Mouse (Mus musculus) lung, postnatal 36 days (tissue): ENCODE results near the gene Snph.

Experiments used
- DNase-seq: peaks from one replicate; pipeline ENCODE4 v3.0.0; 2022; ENCODE audit warnings: mixed read lengths

Snph gene

GRCm38 (mm10) chr2:151602106-151602505 lies 30.3 kb downstream of the Snph start:
- no peak for DNase-seq

- no peak for DNase-seq
These were observed 34.3 kb downstream of the Snph start for GRCm38 (mm10) chr2:151598068-151598467.

GRCm38 (mm10) chr2:151587306-151587705 lies 45.1 kb downstream of the Snph start:
- DNase-seq = peak; percentile 57

GRCm38 (mm10) chr2:151586807-151587206 lies 45.6 kb downstream of the Snph start:
- no peak for DNase-seq

- no peak for DNase-seq
These were observed 46.5 kb downstream of the Snph start for GRCm38 (mm10) chr2:151585934-151586333.

- no peak for DNase-seq
These were observed 51.4 kb downstream of the Snph start for GRCm38 (mm10) chr2:151580945-151581344.

GRCm38 (mm10) chr2:151579183-151579582 lies 53.2 kb downstream of the Snph start:
- DNase-seq = no peak

GRCm38 (mm10) chr2:151575699-151576389 lies 56.5 kb downstream of the Snph start:
- peak; percentile 91 for DNase-seq

GRCm38 (mm10) chr2:151575119-151575698 lies 57.2 kb downstream of the Snph start:
- peak; percentile 80 for DNase-seq

GRCm38 (mm10) chr2:151574607-151575006 lies 57.8 kb downstream of the Snph start:
- no peak for DNase-seq

GRCm38 (mm10) chr2:151573667-151574066 lies 58.7 kb downstream of the Snph start:
- no peak for DNase-seq

GRCm38 (mm10) chr2:151571873-151572700 lies 60.3 kb downstream of the Snph start, which contains the start of gene Sdcbp2:
Gene Sdcbp2 (plus strand): TSS chr2:151572622.
- DNase-seq = peak; percentile 62

- DNase-seq = peak; percentile 27
These were observed 62.9 kb downstream of the Snph start for GRCm38 (mm10) chr2:151569452-151569851.

- no peak for DNase-seq
These were observed 65.5 kb downstream of the Snph start for GRCm38 (mm10) chr2:151566856-151567255.

- peak; percentile 43 for DNase-seq
These were observed 67.4 kb downstream of the Snph start for GRCm38 (mm10) chr2:151564986-151565385.

- no peak for DNase-seq
These were observed 68.4 kb downstream of the Snph start for GRCm38 (mm10) chr2:151564006-151564405.

- DNase-seq = no peak
These were observed 69.2 kb downstream of the Snph start for GRCm38 (mm10) chr2:151562930-151563921.

- no peak for DNase-seq
These were observed 82.7 kb downstream of the Snph start for GRCm38 (mm10) chr2:151549615-151550121.

GRCm38 (mm10) chr2:151546571-151546970 lies 85.8 kb downstream of the Snph start:
- no peak for DNase-seq

GRCm38 (mm10) chr2:151544673-151545072 lies 87.7 kb downstream of the Snph start:
- no peak for DNase-seq

- peak; percentile 90 for DNase-seq
These were observed 89.1 kb downstream of the Snph start for GRCm38 (mm10) chr2:151543063-151543895.
